Mouse (Mus musculus): Measurements from ENCODE around the gene Cebpb.
"Not testable (repeated sequence)": the region's sequence is repeated elsewhere in the genome, so short reads cannot be mapped to it uniquely, and the experiment has no call there.

Cebpb gene

DNA sequence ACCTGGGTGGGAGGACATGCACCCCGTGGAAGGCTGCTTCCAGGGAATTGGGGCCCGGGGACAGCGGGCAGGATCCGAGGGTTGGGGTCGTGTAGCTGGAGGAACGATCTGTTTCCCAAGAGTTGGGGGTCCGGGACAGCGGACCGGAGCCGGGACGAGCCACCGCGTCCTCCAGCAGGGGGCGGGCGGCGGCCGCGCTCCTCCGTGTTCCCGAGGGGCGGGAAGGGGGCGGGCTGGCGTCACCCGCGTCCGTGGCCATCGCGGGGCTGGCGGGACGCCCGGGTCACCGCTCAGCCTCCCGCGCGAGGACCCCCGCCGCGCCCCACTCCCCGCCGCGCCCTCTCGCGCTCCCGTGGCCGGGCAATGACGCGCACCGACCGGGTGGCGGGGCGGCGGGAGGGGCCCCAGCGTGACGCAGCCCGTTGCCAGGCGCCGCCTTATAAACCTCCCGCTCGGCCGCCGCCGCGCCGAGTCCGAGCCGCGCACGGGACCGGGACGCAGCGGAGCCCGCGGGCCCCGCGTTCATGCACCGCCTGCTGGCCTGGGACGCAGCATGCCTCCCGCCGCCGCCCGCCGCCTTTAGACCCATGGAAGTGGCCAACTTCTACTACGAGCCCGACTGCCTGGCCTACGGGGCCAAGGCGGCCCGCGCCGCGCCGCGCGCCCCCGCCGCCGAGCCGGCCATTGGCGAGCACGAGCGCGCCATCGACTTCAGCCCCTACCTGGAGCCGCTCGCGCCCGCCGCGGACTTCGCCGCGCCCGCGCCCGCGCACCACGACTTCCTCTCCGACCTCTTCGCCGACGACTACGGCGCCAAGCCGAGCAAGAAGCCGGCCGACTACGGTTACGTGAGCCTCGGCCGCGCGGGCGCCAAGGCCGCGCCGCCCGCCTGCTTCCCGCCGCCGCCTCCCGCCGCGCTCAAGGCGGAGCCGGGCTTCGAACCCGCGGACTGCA is at the start of gene Cebpb:
TSS of gene Cebpb (plus strand) at position 418 of the 954 bp plus-strand sequence.
- DNase-seq: peak; percentile 88

DNA sequence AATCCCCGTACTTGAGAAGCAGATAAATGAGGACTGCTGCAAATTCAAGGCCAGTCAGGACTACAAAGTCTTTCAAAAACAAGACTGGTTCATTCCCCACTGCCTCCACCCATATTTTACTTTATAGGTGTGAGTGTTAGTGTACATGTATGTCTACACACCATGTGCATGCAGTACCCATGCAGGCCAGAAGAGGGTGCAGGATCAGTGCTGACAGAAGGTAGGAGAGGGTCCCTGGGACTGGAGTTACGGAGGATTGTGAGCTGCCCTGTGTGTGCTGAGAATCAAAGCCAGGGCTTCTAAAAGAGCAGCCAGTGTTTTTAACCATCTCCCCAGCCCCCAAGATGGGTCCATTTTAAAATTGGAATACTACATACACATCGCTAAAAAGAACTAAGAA is 48.4 kb upstream of the Cebpb start:
- DNase-seq: peak; percentile 66

DNA sequence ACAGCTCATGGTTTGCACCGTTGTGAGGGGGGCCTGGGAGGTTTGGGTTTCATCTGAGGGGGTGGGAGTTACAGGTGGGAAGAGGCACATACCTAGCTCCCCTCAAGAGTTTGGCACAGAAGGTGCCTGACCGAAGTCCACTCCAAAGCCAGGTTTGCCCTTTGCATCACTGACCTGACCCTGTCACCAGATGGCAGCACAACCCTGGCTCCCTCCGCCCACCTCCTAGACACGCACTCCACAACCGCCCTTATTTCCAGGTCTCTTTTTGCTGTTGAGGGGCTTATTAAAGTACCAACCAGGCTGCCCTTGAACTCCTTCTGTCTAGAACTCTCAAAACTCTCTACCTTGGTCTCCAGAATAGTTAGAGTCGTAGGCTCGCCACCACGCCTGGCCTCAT is 47.4 kb upstream of the Cebpb start:
- DNase-seq: peak; percentile 69

DNA sequence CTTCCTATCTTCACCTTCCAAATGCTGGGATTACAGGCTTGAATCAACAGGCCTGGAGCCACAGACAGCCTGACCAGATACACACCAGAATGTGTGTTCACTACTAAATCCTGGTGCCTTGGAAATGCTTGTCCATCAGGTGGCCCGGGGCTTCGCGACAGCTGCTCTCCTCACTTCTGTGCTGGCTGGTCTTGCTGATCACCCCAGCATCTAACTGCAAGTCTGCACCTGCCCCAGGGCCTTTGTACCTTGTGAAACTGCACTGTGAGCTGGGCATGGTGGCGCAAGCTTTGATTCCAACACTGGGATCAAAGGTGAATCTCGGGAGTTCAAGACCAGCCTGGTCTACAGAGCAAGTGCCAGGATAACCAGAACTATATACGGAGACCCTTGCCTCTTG is 46.6 kb upstream of the Cebpb start:
- no peak for DNase-seq

DNA sequence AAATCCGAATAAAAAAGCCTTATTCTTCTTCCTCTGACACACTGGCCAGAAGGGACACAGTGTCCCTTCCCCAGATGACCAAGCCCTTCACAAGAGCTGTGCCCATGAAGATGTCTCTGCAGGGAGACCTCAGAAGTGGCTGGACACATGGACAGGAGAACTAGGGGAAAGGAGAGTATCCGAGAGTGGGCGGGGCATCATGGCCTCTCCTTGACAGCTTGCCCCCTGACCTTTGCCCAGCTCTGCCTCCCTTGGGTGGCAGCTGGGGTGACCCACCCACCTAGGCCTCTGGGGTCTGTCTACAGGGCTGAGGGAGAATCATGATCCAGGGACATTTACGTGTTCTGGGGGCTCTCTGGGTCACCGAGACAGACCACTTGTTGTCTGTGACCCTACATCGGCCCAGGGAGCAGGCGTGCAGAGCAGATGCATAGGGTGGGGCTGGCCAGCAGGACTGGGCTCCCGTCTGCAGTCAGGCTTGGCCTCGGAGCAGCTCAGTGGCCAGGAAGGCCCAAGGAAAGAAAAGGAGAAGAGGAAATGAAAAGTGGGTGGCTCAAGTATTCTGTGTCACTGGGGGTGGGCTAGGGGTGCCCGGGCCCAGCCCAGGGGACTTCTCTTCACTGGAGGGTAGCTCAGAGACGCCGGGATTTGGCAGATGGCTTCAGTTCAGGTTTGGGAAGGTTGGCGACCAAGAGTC is 45.2 kb upstream of the Cebpb start:
- DNase-seq: not testable (repeated sequence)

DNA sequence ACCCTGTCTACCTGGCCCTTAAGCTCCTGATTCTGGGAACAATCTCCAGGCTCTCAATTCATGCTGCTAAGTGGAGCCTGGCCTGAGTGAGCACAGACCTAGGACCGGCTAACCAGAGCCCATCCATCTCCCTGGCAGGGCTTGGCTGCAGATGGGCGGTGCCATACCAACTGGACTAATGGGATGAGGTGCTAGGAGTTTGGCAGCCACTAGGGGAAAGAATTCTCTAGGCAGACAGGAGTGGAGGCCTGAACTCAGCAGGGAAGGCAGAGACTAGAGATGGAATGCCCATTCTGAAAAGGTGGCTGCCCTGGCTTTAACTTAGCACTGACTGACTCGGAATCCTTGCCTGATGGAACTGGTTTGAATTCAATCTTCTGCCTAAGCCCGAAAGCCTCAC is 42.3 kb upstream of the Cebpb start:
- peak; percentile 47 for DNase-seq

DNA sequence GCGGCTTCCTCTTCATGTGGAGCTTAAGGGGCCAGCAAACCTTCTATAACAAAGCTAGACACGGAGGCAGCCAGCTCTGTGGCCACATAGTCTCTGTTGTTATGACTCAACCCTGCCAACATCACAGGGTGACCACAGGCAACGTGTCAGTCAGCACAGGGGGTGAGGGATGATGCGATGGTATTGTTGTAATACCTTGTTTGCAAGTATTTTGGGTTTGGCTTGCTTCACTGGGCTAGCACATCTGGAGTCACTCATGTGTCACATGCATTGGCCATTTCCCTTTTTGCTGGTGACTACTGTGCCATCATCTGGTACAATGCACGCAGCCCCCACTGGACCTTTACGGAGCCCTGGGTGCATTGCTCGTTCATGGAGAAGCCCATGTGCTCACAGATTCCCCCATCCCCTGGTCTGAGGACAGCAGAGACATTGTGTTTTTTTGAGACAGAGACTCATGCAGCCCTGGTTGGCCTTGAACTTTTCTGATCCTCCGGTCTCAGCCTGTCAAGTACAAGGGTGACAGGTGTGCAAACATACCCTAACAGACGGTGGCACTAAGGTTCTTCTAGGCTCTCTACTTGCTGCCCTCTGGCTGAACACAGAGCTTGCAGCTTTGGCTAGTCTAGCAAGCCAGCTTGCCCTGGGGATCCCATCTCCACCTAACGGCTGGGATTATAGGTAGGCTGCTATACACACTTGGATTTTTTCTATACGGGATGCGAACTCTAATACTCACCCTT is 39.3 kb upstream of the Cebpb start:
- DNase-seq: no peak

DNA sequence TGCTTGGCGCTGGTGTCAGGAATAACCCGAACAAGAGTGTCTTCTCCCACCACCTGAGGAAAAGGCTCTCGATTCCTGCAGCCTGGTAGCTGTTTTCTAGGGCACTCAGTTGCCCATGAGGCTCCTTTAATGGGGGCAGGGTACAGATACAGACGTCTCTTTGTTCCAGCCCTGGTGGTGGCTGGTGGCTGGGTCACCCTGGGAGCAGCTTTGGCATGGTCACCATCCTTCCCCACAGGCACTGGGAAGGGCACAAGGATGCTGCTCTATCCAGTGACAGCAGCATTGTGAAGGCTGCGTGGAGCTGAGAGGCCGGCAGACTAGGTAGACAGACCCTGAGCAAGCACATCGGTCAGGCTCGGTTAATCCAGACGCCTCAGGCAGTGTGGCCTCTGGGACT is 37.1 kb upstream of the Cebpb start:
- no peak for DNase-seq

DNA sequence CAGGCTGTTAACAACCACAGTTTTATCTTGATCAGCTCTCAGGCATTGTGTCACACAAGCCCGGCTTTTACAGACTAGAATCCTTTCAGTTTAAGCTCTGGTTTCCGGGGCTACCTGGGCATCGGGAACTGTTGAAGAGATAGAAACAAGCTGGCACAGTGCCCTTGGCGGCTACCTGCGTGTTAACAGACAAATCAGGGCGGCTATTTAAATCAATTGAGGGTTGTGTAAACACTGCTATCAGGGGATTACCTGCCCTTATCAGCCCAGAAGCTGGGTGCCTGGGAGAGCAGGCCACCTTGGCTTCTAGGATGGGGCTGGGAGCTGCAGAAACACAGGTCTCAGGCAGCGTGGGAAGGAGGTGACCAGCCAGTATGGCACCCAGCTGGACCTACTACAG is 36.0 kb upstream of the Cebpb start:
- DNase-seq: no peak

DNA sequence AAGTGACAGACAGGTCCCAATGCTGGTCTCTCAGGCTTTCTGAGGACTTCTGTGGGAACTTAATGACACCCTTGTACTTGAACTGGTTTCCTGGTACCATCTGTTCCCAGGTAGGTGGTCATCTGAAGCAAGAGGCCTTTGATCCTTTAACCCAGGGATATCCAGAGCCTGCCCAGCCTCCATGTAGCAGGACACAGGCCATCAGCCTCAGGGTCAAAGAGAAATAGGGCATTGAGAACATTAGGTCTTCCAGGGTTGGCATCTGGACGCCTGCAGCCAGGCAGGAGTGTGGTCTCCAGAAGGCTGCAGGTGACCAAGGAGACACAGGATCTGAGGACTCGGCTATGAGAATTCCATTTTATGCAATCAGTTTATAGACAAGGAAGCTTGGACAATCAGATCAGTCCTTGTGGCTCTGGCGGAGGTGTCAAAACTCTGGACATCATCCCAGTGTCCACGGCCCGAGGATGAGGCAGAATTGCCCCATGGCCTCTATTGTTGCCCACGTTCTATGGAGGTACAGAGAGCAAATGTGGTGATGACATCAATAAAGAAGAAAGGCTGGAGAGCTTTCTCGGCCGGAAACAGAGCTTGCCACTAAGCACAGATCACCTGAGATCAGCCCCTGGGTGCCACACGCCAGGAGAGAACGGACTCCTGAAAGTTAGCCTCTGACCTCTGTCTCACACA is 33.7 kb upstream of the Cebpb start:
- DNase-seq: no peak

DNA sequence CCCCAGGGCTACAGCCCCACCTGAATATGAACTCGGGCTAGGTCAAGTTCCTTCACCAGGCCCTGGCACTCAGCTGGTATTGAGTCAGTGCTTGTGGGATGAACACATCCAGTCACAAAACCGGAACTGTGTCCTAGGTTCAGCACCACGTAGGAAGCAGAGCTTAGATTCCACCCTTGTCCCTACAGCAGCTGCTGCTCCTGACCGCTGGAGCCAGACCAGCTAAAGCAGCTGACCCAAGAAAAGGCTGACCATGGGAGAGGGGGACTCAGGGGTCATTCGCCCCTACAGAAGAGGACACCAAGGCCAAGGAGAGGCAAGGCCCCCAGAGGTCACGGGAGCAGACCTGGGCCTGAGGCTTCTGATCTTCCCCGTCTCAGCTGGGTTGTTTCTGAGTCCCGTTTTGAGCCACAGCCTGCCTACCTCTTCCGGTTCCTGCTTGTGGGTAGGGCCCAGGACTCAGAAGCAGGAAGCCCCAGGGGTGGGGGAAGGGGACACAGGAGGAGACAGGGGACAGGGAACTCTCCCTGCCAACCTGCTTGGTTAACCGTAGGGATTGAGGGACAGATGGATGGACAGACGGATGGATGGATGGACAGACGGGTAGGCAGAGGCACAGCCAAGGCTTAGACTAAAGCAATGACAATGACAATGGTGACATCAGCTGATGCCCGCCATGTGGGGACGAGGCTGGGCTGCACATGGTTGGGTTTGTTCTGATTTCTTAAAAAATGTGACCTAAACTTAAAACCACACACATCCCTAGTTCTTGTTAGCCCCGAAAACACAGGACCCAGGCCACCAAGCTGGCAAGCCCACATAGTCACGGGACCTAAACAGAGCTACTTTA is 31.9 kb upstream of the Cebpb start:
- DNase-seq: peak; percentile 68

DNA sequence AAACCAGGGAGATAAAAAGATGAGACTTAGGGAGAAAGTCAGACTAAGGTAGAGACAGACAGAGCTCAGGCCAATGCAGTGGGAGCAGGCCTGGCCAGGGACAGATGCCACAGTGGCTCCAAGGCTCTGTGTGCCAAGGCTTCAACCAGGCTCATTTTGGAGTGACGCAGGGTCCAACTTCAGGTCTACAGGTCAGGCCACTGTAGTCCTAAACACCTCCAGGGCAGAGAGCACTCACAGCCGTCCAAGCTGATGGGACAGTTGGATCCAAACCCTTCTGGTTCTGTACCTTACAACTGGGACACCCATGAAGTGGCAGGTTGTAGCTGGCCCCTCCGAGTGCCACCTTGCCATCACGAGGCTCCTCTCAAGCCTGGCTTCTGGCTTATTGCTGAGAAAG is 30.7 kb upstream of the Cebpb start:
- no peak for DNase-seq

DNA sequence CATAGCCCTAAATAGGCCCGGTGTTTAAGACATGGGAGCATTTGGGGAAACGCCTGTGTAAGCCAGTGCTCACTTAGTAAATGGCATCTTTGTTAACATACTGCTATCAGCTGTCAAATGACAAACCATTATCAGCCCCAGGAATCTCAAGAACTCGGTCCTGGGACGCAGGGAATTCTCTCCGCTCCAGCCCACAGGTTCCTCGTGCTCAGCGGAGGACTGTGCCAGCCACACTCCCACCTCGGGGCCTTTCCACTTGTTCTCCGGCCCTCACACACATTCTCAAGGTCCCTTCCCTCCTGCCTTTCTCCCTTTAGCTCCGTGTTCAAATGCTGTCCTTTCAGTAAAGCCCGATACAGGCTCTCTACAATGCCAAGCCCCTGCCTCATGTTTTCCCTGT is 30.0 kb upstream of the Cebpb start:
- no peak for DNase-seq

DNA sequence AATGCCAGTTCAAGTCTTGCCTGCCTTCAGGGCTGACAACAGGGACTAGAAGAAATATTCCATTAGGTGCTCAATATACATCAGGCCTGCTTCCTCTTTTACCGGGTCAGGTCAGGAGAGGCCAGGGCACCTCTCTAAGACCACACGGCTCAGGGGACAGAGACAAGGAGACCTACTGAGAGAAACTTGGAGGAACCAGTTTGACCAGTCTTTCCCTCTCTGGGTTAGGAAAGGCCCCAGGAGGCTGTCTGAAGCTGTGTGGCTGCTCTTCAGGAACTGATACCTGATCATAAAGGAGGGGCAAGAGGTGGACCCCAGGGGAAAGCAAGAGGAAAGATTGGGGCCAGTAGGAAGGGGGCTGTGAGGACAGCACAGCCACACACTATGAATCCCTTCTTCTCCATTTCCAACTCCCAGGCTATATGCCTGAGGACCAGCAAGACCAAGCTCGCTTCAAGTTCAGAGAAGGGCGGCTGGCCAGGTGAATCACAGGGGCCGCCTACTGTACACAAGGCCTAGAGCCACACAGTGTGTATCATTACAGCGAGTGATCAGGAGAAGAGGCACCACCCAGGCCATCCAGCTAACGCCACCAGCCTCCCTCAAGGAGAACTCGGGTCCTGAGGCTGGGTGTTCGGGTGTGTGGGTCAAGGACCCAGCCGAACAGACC is 29.4 kb upstream of the Cebpb start:
- no peak for DNase-seq

DNA sequence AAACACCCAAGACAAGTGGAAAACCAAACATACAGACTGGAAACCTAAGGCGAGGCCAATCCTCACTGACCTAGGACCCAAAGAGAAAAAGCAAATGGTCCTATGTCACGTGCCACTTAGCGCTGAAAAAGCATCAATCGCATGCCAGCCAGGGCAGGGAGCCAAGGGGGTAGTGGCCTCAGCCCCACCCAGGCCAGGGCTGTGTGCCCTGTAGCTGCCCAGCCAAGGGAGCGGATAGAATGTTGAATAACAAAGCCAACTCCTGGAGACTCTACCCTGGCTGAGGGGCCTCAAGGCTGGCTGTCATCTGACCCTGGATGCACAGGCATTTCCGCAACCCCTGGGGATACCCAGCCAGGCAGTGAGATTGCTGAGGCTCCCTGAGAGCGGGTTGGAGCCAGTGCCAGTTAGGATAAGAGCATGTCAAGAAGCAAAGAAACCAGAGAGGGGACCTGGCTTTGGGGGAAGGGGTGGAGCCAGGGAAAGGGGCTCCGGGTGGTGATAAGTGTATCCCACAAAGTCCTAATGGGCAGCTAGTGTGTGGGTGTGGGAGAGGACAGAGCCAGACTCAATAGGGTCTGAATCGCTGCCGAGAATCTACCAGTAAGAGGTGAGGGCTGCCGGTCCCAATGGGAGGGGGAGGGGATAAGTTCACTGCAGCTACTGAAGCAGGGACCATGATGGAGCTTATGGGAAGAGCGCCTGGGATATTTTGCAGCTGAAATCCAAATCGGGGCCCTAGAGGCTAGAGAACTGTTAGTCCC is 28.7 kb upstream of the Cebpb start:
- DNase-seq: peak; percentile 87

DNA sequence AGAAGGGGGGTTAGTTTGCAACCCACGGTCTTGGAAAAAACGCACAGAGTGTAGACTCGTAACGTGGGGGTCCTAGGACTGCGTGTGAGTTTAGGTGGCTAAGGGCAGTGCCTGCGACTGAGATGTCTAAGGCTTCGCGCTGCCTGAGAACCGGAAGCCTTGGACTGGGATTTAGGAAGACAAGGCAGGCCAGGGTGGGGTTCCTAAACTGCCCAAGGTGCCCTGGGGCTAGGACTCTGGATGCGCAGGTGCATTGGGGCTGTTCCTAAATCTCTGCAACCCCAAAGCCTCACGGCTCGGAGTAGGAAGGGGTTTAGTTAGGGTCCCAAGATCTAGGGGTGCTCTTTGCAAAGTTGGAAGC is 28.1 kb upstream of the Cebpb start:
- DNase-seq: peak; percentile 45

DNA sequence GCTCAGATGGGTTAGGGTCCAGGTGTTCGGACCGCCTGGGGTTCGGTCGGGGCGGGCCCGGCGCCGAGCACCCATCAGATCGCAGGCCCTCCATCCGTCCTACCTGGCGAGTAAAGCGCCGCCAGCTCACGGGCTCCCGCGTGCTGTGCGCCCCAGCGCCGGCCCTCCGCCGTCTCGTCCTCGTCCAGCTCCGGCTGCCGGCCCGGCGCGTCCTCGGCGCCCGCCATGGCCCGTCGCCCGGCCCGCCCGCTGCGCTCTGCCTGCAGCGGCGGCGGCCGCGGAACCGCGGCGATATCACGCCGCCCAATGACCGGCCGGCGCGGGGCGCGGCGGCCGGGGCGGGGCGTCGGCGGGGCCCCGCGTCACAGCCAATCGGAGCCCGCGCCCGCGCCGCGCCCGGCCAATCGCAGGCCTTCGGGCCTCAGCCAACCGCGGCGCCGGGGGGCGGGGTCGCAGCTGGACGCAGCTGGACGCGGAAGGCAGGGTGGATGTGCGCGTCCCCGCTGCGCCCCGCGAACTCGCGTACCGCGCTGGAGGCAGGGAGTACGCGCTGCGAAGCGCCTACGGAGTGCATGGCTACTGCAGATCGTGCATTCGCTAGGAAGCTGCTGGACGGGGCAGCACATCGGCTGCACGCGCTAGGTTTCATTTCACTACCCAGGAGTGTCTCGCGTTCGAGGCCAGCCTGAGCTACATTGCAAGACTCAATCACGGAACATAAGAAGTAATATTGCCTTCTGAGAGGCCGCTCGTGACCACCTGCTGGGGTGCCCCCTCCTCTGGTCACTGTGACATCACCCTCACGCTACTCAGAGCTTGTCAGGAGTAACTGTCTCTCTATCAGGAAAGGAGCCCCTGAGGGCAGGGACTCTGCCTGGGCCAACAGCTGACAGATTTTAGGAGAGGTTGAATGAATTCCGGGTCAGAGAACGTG is 27.2 kb upstream of the Cebpb start, which contains the start of gene Gm20431:
TSS of gene Gm20431 (minus strand) at position 227 of the 934 bp plus-strand sequence.
- peak; percentile 97 for DNase-seq

DNA sequence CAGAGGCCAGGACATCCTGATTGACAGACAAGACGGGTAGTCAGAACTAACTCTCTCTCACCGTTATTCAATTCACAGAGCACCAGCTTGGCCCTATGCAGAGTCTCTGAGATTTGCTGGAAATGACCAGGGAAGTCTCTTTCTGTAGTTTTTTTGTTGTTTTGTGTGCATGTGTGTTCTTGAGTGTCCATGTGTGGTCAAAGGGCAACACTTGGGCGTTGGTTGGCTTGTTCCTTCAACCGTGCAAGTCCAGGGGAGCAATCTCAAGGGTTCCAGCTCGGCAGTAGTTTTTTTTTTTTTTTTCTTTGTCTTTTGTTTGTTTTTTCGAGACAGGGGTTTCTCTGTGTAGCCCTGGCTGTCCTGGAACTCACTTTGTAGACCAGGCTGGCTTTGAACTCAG is 26.0 kb upstream of the Cebpb start:
- DNase-seq: no peak

DNA sequence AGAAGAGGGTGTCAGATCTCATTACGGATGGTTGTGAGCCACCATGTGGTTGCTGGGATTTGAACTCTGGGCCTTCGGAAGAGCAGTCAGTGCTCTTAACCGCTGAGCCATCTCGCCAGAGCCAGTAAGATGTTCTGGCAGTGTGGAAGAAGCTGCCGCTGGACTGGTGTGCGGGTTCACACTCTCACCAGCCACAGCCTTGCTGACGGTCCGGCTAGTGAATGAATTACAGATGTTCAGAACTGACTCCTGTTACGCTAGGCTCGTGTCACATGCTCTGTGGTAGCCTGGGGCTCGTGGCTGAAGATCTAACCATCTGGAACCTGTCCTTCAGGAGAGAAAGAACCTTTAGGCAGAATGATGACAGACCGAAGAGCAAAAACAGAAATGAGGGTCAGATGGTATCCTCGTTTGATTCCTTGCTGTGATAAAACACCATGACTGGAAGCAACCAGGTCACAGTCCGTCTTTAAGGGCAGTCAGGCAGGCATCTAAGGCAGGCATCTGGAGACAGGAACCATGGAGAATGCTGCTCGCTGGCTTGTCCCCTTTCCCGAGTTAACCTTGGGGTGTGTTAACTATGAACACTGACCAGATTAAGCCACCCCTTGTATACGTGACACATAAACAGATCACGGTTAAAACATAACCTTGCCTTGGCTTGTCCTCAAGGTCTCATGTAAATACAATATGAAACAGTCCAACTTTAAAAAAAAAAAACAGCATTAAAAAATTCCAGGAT is 22.6 kb upstream of the Cebpb start:
- no peak for DNase-seq
